Mouse (Mus musculus) embryonic facial prominence, embryonic 14.5 days (tissue): ENCODE results near the gene Kif18a. TPM values are rescaled to one million over a fixed set of nuclear protein-coding genes. Genes with fewer than 3 reads are reported as not detected.

Source experiments
- ATAC-seq: fragments of 200-750 bp; cut with Nextera tagmentation; 2 replicates; pipeline ENCODE4 v1.8.0; 2017; ENCODE audit warnings: low read depth, moderate number of reproducible peaks, moderate TSS enrichment
- DNase-seq: peaks from one replicate; pipeline ENCODE4 v3.0.0-alpha.2; 2015; ENCODE audit warnings: low spot score
- H3K27ac ChIP-seq: fragments of 300-500 bp; sonication (generic); replicated peaks from 2 replicates; pipeline ENCODE4 v1.5.1; 2014; ENCODE audit warnings: low read depth, mild to moderate bottlenecking, low read length, moderate library complexity
- H3K27me3 ChIP-seq: fragments of 300-500 bp; sonication (generic); replicated peaks from 2 replicates; pipeline ENCODE4 v1.6.1; 2014; ENCODE audit warnings: low read length; ENCODE audit not compliant: control insufficient read depth, insufficient read depth
- H3K36me3 ChIP-seq: fragments of 300-500 bp; sonication (generic); 2 replicates; pipeline ENCODE4 v1.6.1; 2014; ENCODE audit warnings: low read length, mixed read lengths; ENCODE audit not compliant: control insufficient read depth, insufficient read depth
- H3K4me1 ChIP-seq: fragments of 300-500 bp; sonication (generic); 2 replicates; pipeline ENCODE4 v1.6.1; 2014; ENCODE audit warnings: antibody characterized with exemption, low read length; ENCODE audit not compliant: control insufficient read depth, insufficient read depth
- H3K4me2 ChIP-seq: fragments of 300-500 bp; sonication (generic); 2 replicates; pipeline ENCODE4 v1.6.1; 2014; ENCODE audit warnings: low read depth, mild to moderate bottlenecking, low read length, moderate library complexity, mixed read lengths
- H3K4me3 ChIP-seq: fragments of 300-500 bp; sonication (generic); 2 replicates; pipeline ENCODE4 v1.5.1; 2014; ENCODE audit warnings: low read depth, mild to moderate bottlenecking, low read length
- H3K9ac ChIP-seq: fragments of 300-500 bp; sonication (generic); 2 replicates; pipeline ENCODE4 v1.6.1; 2014; ENCODE audit warnings: low read depth, mild to moderate bottlenecking, low read length, moderate library complexity, mixed read lengths
- H3K9me3 ChIP-seq: fragments of 300-500 bp; sonication (generic); 2 replicates; pipeline ENCODE4 v1.6.1; 2016; ENCODE audit warnings: low read length; ENCODE audit not compliant: control insufficient read depth
- WGBS: fragments of 180-500 bp; shearing (Covaris S2); extraction: QIAGEN DNeasy Blood & Tissue Kit; methylation state at CpG from one replicate; pipeline ENCODE4 v1.1.7; 2014; 5-methylcytosine and 5-hydroxymethylcytosine counted together
- polyA plus RNA-seq: library from polyadenylated mRNA; unstranded; fragments of >200 nt; fragmentation: Nextera tagmentation; extraction: Ambion mirVana; gene quantifications from 2 replicates; pipeline ENCODE4 v1.2.1, GENCODE M21; 2014

Kif18a gene
- polyA plus RNA-seq, 1 experiment from 2014 or later = 15.6 TPM

GRCm38 (mm10) chr2:109386211-109386610, 105.7 kb downstream of the Kif18a start:
- H3K9me3 ChIP-seq = no peaks in the 10 kb centered on the region
- H3K36me3 ChIP-seq = no peaks in the 10 kb centered on the region
- no peak overlapping the region for H3K4me3 ChIP-seq
- no peak overlapping the region for H3K27ac ChIP-seq
- DNase-seq (peak; percentile 56), ATAC-seq (no peak)
- no peak overlapping the region for H3K9ac ChIP-seq
- H3K4me1 ChIP-seq = no peaks in the 10 kb centered on the region
- 28% methylated on average over 1 of the region's 1 CpGs for WGBS
- H3K4me2 ChIP-seq = no peak overlapping the region
- H3K27me3 ChIP-seq = no peaks in the 10 kb centered on the region

DNA sequence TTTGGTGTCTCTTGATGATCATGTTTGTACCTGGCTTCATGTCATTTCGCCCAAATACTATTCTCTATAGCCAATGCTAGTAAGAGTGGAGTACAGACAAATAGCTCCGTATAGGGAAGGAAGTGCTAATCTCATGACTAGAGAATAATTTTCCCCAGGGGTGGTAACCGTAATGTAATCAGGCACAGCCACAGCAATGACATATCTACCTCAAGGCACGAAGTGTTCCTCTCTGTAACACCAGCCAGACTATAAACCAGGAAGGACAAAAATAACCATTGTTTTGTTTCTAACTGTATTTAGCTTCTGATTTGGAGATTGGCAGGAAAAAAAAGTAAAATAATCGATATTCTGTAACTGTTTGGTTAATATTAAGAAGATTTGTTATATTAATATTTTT, 108.2 kb downstream of the Kif18a start:
- Histone ChIP-seq H3K4me3 (no peak overlapping the region), H3K4me1 (no peaks in the 10 kb centered on the region), H3K9me3 (no peaks in the 10 kb centered on the region), H3K27ac (no peak overlapping the region), H3K4me2 (no peak overlapping the region), H3K36me3 (no peaks in the 10 kb centered on the region), H3K27me3 (no peaks in the 10 kb centered on the region), H3K9ac (no peak overlapping the region)
- WGBS = 67% methylated on average over 5 of the region's 5 CpGs
- no peak for DNase-seq
- ATAC-seq = no peak

GRCm38 (mm10) chr2:109389977-109390376, 109.4 kb downstream of the Kif18a start:
- H3K4me1 ChIP-seq = no peaks in the 10 kb centered on the region
- H3K9me3 ChIP-seq = no peaks in the 10 kb centered on the region
- DNase-seq (peak; percentile 10), ATAC-seq (no peak)
- H3K4me3 ChIP-seq = no peak overlapping the region
- H3K27me3 ChIP-seq = no peaks in the 10 kb centered on the region
- H3K9ac ChIP-seq = no peak overlapping the region
- H3K27ac ChIP-seq = no peak overlapping the region
- 24% methylated on average over 1 of the region's 1 CpGs for WGBS
- no peaks in the 10 kb centered on the region for H3K36me3 ChIP-seq
- no peak overlapping the region for H3K4me2 ChIP-seq

Other genes with a start within 250 kb of the Kif18a start
- 12.5 and 12.6 TPM in 2 replicates for gene Mettl15, start within 50 bp of the Kif18a start, polyA plus RNA-seq